Mouse (Mus musculus) lung, adult 2 months (tissue): ENCODE measurements around the gene Fbxo31.

Experiments used
- CTCF ChIP-seq: fragments of 200-500 bp; IDR thresholded peaks from 2 replicates; pipeline ENCODE4 v1.5.1; 2011; ENCODE audit warnings: mild to moderate bottlenecking, low read length, control low read depth; ENCODE audit not compliant: insufficient read depth
- POLR2A ChIP-seq: fragments of 200-500 bp; IDR thresholded peaks from 2 replicates; pipeline ENCODE4 v1.6.1; 2011; ENCODE audit warnings: low read depth, mild to moderate bottlenecking, control low read depth, low read length, borderline replicate concordance; ENCODE audit errors: extremely low read depth

DNA sequence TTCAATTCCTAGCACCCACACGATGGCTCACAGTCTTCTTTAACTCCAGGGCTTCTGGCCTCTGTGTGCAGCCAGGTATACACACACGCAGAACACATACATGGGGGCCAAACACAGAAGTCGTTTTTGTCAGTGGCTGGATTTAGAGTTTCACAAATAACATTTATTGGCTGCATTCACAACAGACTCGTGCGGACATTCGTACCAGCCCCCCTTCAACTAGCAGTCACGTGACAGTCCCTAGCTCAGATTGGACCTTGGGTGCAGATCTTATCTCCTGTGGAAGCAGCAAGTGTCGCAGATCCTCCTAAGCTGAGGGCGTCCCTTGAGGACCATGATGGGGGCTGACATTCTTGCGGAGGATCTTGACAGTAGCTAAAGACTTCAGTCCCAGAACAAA is 48.0 kb downstream of the Fbxo31 start:
- TF ChIP-seq CTCF, result no peak
- no peak for TF ChIP-seq POLR2A
